In genomic region chr15:7100226-7100625, GRCm38 (mm10) we compare ENCODE assay signal across 23 mouse cellular contexts. TPM values are rescaled to one million over a fixed set of nuclear protein-coding genes. Genes with fewer than 3 reads are reported as not detected.
DNase-seq lines count a peak whose midpoint lies in the region; ATAC-seq and TF ChIP-seq lines count a peak whose summit lies in the region.
"Had no signal": no experiment of that assay in that cellular context is flagged by ENCODE, and none has a peak within 500 bp of the region (broad histone marks: within the 10 kb centered on the region; RNA-seq: fewer than 3 reads in every experiment).

No protein-coding gene starts in this region.

- peak; percentile 56 for DNase-seq in adrenal gland, postnatal 10 days
- peak; percentile 38 for DNase-seq in fibroblast of lung, adult 2 months (ENCODE audit: low read depth)
- DNase-seq in spleen, postnatal 14 days (ENCODE audit: low spot score in 2 of 2): no peak
- no peak for DNase-seq in thymus, postnatal 25 days
- DNase-seq: B cell, adult 2 months; cerebellum, adult 2 months; forebrain, postnatal 0 days; gastrocnemius, adult 2 months; heart, postnatal 14 days; kidney, adult 9 months; kidney, postnatal 4 days; layer of hippocampus, adult 9-11 months; lung, adult 18-20 months; midbrain, embryonic 14.5 days; thymus, postnatal 4 days had no signal

- H3ac ChIP-seq in C2C12 (ENCODE audit: control insufficient read depth, insufficient read length, low read depth): no peak overlapping the region

- H3K27ac ChIP-seq in forebrain, embryonic 15.5 days (replicated peaks): no peak overlapping the region
- no peak overlapping the region for H3K27ac ChIP-seq in forebrain, embryonic 16.5 days (ENCODE audit: low read length)
- H3K27ac ChIP-seq: gastrocnemius, adult 2 months; hindbrain, embryonic 14.5 days; intestine, embryonic 15.5 days had no signal

- H3K79me3 ChIP-seq in C2C12 (ENCODE audit: low read depth): no peaks in the 10 kb centered on the region

- H3K36me3 ChIP-seq in forebrain, embryonic 15.5 days: no peaks in the 10 kb centered on the region
- H3K36me3 ChIP-seq in forebrain, embryonic 16.5 days (ENCODE audit: control insufficient read depth, insufficient read depth): no peaks in the 10 kb centered on the region
- no peaks in the 10 kb centered on the region for H3K36me3 ChIP-seq in C2C12 (ENCODE audit: control insufficient read depth, insufficient read depth)
- H3K36me3 ChIP-seq: heart, embryonic 12.5 days; intestine, embryonic 15.5 days had no signal

- H3K4me3 ChIP-seq in forebrain, embryonic 15.5 days: no peak overlapping the region
- no peak overlapping the region for H3K4me3 ChIP-seq in forebrain, embryonic 16.5 days (replicated peaks; ENCODE audit: low read length)
- H3K4me3 ChIP-seq in C2C12 (ENCODE audit: insufficient read depth, poor library complexity, severe bottlenecking): no peak overlapping the region
- H3K4me3 ChIP-seq: gastrocnemius, adult 2 months; heart, embryonic 12.5 days; intestine, embryonic 15.5 days; megakaryocyte, embryonic 14.5 days had no signal

- no peaks in the 10 kb centered on the region for H3K4me1 ChIP-seq in forebrain, embryonic 15.5 days
- no peaks in the 10 kb centered on the region; the same call in 1 of the 2 replicates for H3K4me1 ChIP-seq in forebrain, embryonic 16.5 days (replicated peaks; ENCODE audit: control insufficient read depth, insufficient read depth, low read length)

- H3K9ac ChIP-seq in forebrain, embryonic 15.5 days (replicated peaks): no peak overlapping the region
- no peak overlapping the region for H3K9ac ChIP-seq in forebrain, embryonic 16.5 days (replicated peaks; ENCODE audit: low read depth, low read length)
- H3K9ac ChIP-seq: forebrain, postnatal 0 days; heart, embryonic 12.5 days; hindbrain, embryonic 14.5 days; intestine, embryonic 15.5 days had no signal

- H3K27me3 ChIP-seq in forebrain, embryonic 15.5 days: no peaks in the 10 kb centered on the region
- no peaks in the 10 kb centered on the region for H3K27me3 ChIP-seq in forebrain, embryonic 16.5 days (replicated peaks; ENCODE audit: control insufficient read depth, insufficient read depth, low read length)
- H3K27me3 ChIP-seq in C2C12 (ENCODE audit: control insufficient read depth, insufficient read depth, insufficient read length): no peaks in the 10 kb centered on the region
- H3K27me3 ChIP-seq: heart, embryonic 12.5 days; intestine, embryonic 15.5 days had no signal

- H3K9me3 ChIP-seq in forebrain, embryonic 15.5 days: no peaks in the 10 kb centered on the region
- no peaks in the 10 kb centered on the region for H3K9me3 ChIP-seq in forebrain, embryonic 16.5 days (ENCODE audit: control insufficient read depth, low read length)
- H3K9me3 ChIP-seq: heart, embryonic 12.5 days; intestine, embryonic 15.5 days; megakaryocyte, embryonic 14.5 days had no signal

- H3K79me2 ChIP-seq in C2C12 (ENCODE audit: control insufficient read depth, insufficient read depth): no peaks in the 10 kb centered on the region

- no peak overlapping the region for H3K4me2 ChIP-seq in forebrain, embryonic 15.5 days (replicated peaks)
- H3K4me2 ChIP-seq in forebrain, embryonic 16.5 days (ENCODE audit: low read length): no peak overlapping the region
- H3K4me2 ChIP-seq: heart, embryonic 12.5 days; hindbrain, embryonic 14.5 days; intestine, embryonic 15.5 days; liver, embryonic 11.5 days had no signal

- WGBS in forebrain, embryonic 15.5 days: 49% methylated on average over 6 of the region's 6 CpGs
- 47% methylated on average over 6 of the region's 6 CpGs for WGBS in forebrain, embryonic 16.5 days

- no peak for TF ChIP-seq CTCF in C2C12 (IDR thresholded peaks at IDR 0.05; ENCODE audit: control insufficient read depth, insufficient read depth, insufficient read length)

- ATAC-seq in forebrain, embryonic 15.5 days (replicated peaks): 0 out of 2 replicates have a peak, but pooled peaks have one; percentile 46
- ATAC-seq in forebrain, embryonic 16.5 days: no peak
- ATAC-seq: forebrain, postnatal 0 days; intestine, embryonic 15.5 days had no signal

TF ChIP-seq in C2C12, 6 proteins besides CTCF, POLR2A, EP300 and RAD21:
- TF ChIP-seq MYOG (IDR thresholded peaks at IDR 0.05; ENCODE audit: control insufficient read depth, extremely low read depth, insufficient read length): no peak
- TF ChIP-seq FOSL1 (IDR thresholded peaks at IDR 0.05; ENCODE audit: insufficient read depth, low read length, poor library complexity, severe bottlenecking): peak; percentile 29
- TF ChIP-seq MAX (IDR thresholded peaks at IDR 0.05): peak; percentile 23

RNA-seq across cellular contexts. Expression of gene Lifr, which starts 9.8 kb away (rescaled TPM):
- 7.6 and 8.1 TPM in 2 replicates for polyA plus RNA-seq in forebrain, embryonic 15.5 days (2015; fragmentation: Nextera tagmentation; extraction: Ambion mirVana)
- 7.4 and 9.2 TPM in 2 replicates for polyA plus RNA-seq in forebrain, embryonic 16.5 days (2015; fragmentation: Nextera tagmentation; extraction: Ambion mirVana)
- polyA plus RNA-seq in C2C12 (2012; fragmentation: generic; extraction: Trizol): 15.2 TPM
- total RNA-seq in adrenal gland, postnatal 10 days (2021): 10 to 100 TPM; 69.5 to 75.8 TPM

Comparison
In these comparisons a context has a peak if more than half of its experiments do, and no peak if none do; other contexts are left out.
1. DNase-seq: peak in adrenal gland, postnatal 10 days (single experiment) and fibroblast of lung, adult 2 months (single experiment); none in spleen, postnatal 14 days (0 of 2) and thymus, postnatal 25 days (single experiment).